Mouse (Mus musculus): ENCODE measurements around the gene Arhgef40. TPM values are rescaled to one million over a fixed set of nuclear protein-coding genes. Genes with fewer than 3 reads are reported as not detected.
A peak's percentile ranks its signal among the peaks of the same experiment; 100 is the strongest.

The Arhgef40 gene
- polyA plus RNA-seq, 1 experiment from 2014 or later, result 70.4 TPM

DNA sequence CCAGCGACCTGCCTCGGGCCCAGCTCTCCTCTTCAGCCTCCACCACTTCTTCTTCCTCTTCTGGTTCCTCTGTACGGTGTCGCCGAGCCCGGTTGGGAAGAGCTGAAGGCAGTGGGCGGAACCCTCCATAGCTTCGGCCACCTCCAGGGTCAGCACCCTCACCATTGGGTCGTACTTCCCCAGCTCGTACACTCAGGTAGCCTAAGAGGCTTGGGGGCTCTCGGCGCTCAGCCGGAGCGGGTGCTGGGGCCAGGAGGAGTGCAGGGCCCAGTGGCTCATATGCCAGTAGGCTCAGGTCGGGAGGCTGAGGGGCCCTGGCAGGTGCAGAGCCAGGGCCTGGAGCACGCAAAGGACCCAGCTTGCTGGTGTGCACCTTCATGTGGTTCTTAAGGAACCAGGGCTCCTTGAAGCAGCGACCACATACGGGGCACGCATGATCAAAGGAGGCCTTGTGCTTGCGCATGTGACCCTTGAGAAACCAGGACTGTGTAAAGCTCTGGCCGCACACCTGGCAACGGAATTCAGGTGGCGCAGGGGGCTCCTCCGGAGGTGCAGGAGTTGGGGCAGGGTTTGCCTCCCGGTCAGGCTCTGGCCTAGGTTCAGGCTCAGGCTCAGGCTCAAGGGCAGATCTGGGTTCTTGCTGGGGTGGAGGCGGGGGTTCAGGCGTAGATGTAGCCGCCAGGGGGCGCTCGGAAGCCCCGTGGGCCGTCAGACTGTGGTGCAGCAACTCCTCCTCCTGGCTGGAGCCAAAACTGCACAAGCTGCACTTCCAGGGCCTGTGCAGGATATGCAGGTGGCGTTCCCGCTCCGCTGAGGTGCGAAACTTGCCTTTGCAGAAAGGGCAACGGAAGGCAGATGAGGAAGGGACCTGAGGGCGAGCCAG lies 24.0 kb downstream of the Arhgef40 start:
- H3K4me2 ChIP-seq (ENCODE audit: low read length), result peak overlapping the region; percentile 53
- 0 out of 2 replicates have a peak overlapping the region, but pooled peaks have one; percentile 17 for H3K27ac ChIP-seq (ENCODE audit: low read length)
- no peaks in the 10 kb centered on the region for H3K9me3 ChIP-seq (ENCODE audit: control insufficient read depth, low read length)
- H3K4me1 ChIP-seq (replicated peaks; ENCODE audit: control insufficient read depth, insufficient read depth, low read length), result peaks cover 75% of the 10 kb centered on the region
- H3K9ac ChIP-seq (replicated peaks; ENCODE audit: low read depth, low read length), result peak overlapping the region; percentile 33; the same call in 1 of the 2 replicates
- WGBS, result 49% methylated on average over 38 of the region's 38 CpGs
- peak; percentile 32 for ATAC-seq
- H3K27me3 ChIP-seq (replicated peaks; ENCODE audit: control insufficient read depth, insufficient read depth, low read length), result no peaks in the 10 kb centered on the region
- peaks cover 18% of the 10 kb centered on the region; the same call in 1 of the 2 replicates for H3K36me3 ChIP-seq (ENCODE audit: control insufficient read depth, insufficient read depth)
- H3K4me3 ChIP-seq (replicated peaks; ENCODE audit: low read length), result peak overlapping the region; percentile 30

DNA sequence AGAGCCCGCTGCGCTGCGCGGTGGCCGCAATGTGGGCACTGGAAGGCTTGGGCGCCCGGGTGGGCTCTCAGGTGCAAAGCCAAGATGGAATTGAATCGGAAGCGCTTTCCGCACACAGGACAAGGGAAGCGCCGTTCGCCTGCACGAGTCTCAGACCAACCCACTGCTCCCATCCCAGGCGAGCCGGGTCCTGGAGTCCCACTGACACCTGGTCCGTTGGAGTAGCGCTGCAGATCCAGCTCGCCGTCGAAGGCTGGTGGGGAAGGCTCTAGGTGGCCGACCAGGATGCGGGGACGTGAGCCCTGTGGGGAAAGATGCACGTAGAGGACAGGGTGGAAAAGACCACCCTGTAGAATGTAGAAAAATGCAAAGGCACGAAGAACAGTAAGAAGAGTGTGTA lies 24.8 kb downstream of the Arhgef40 start:
- Histone ChIP-seq H3K4me1 (replicated peaks; ENCODE audit: control insufficient read depth, insufficient read depth, low read length) (peaks cover 68% of the 10 kb centered on the region), H3K4me3 (replicated peaks; ENCODE audit: low read length) (peak overlapping the region; percentile 30), H3K36me3 (ENCODE audit: control insufficient read depth, insufficient read depth) (peaks cover 18% of the 10 kb centered on the region; the same call in 1 of the 2 replicates), H3K4me2 (ENCODE audit: low read length) (peak overlapping the region; percentile 53), H3K9me3 (ENCODE audit: control insufficient read depth, low read length) (no peaks in the 10 kb centered on the region), H3K27ac (ENCODE audit: low read length) (0 out of 2 replicates have a peak overlapping the region, but pooled peaks have one; percentile 17), H3K27me3 (replicated peaks; ENCODE audit: control insufficient read depth, insufficient read depth, low read length) (no peaks in the 10 kb centered on the region), H3K9ac (replicated peaks; ENCODE audit: low read depth, low read length) (peak overlapping the region; percentile 20; the same call in 1 of the 2 replicates)
- ATAC-seq, result no peak
- WGBS, result 12% methylated on average over 26 of the region's 26 CpGs

DNA sequence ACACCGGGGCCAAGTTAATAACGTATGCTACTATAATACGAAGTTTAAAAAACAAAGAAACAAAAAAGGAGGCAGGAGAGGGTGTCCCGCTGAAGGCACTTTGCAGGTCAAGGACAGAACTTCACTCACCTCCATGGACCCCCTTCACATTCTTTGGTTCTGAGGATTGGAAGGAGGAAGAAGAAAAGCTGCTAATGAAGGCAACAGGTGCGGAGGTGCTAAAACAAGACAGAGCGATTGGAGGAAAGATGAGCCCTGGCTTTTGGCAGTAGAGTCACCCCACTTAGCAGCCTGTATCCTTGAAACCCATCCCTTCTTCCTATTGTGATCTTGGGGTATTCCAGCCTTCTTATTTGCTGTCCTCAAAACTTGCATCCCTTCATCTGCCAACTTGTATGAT lies 25.3 kb downstream of the Arhgef40 start:
- peak overlapping the region; percentile 91; the same call in 1 of the 2 replicates for H3K27ac ChIP-seq (ENCODE audit: low read length)
- no peak for ATAC-seq
- H3K4me2 ChIP-seq (ENCODE audit: low read length), result peak overlapping the region; percentile 53
- H3K36me3 ChIP-seq (ENCODE audit: control insufficient read depth, insufficient read depth), result peaks cover 18% of the 10 kb centered on the region; the same call in 1 of the 2 replicates
- WGBS, result 18% methylated on average over 6 of the region's 6 CpGs
- no peaks in the 10 kb centered on the region for H3K9me3 ChIP-seq (ENCODE audit: control insufficient read depth, low read length)
- H3K27me3 ChIP-seq (replicated peaks; ENCODE audit: control insufficient read depth, insufficient read depth, low read length), result no peaks in the 10 kb centered on the region
- peak overlapping the region; percentile 33 for H3K4me3 ChIP-seq (replicated peaks; ENCODE audit: low read length)
- peak overlapping the region; percentile 57; the same call in 1 of the 2 replicates for H3K9ac ChIP-seq (replicated peaks; ENCODE audit: low read depth, low read length)
- H3K4me1 ChIP-seq (replicated peaks; ENCODE audit: control insufficient read depth, insufficient read depth, low read length), result peaks cover 63% of the 10 kb centered on the region

DNA sequence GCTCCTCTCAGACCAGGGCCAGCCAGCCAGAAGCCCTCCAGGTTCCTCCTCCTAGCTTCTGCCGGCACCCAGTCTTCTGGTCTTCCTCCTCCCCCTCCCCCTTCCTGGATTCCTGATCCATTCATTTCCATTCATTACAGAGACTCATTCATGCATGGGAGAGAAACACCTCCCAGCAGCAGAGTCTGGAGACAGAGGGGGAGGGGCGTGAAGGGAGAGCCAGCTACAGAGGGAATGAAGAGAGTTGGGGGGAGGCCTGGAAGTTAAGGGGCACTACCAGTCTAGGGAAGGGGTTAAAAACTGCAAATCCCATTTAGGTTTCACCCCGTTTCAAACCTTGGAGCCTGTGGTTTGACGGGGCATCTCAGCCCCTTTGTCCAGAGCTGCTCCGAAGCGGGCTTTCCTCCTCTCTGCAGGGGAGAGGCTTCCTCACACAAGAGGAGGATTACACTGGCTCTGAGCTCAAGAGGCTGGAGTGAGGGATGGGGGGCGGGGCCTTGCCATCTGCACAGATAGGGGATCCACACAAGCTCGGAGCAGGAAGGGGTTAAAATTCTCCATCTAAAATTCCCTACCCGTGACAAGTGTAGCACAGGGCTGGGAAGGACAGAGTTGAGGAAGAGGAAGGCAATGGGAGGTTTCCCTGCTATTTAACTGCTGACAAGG lies 26.1 kb downstream of the Arhgef40 start:
- peak overlapping the region; percentile 53 for H3K4me2 ChIP-seq (ENCODE audit: low read length)
- H3K27ac ChIP-seq (ENCODE audit: low read length), result peak overlapping the region; percentile 91
- peak; percentile 71 for ATAC-seq
- no peaks in the 10 kb centered on the region for H3K27me3 ChIP-seq (replicated peaks; ENCODE audit: control insufficient read depth, insufficient read depth, low read length)
- peaks cover 62% of the 10 kb centered on the region for H3K4me1 ChIP-seq (replicated peaks; ENCODE audit: control insufficient read depth, insufficient read depth, low read length)
- H3K36me3 ChIP-seq (ENCODE audit: control insufficient read depth, insufficient read depth), result peaks cover 14% of the 10 kb centered on the region; the same call in 1 of the 2 replicates
- WGBS, result 0% methylated on average over 9 of the region's 9 CpGs
- peak overlapping the region; percentile 33 for H3K4me3 ChIP-seq (replicated peaks; ENCODE audit: low read length)
- peak overlapping the region; percentile 57 for H3K9ac ChIP-seq (replicated peaks; ENCODE audit: low read depth, low read length)
- H3K9me3 ChIP-seq (ENCODE audit: control insufficient read depth, low read length), result no peaks in the 10 kb centered on the region

DNA sequence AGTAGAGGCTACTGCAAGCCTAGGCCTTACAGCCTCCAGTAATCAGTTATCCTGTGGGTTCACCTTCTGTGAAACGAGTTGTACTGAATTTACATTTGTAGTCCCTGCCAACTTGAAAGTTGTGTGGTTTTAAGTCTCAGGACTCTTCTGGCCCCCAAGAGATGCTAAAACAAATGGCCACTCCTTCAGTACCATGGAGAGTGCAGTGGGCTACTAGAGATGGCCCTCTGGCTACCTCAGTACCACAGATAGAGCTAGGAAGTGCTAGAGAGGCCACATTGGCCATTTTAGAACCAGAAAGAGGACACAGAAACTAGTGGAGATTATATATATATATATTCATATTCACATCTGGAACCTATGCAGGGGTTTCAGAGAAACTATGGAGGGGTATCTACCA lies 27.2 kb downstream of the Arhgef40 start:
- Histone ChIP-seq H3K9ac (replicated peaks; ENCODE audit: low read depth, low read length) (no peak overlapping the region), H3K36me3 (ENCODE audit: control insufficient read depth, insufficient read depth) (peaks cover 10% of the 10 kb centered on the region; the same call in 1 of the 2 replicates), H3K27me3 (replicated peaks; ENCODE audit: control insufficient read depth, insufficient read depth, low read length) (no peaks in the 10 kb centered on the region), H3K4me2 (ENCODE audit: low read length) (no peak overlapping the region), H3K4me1 (replicated peaks; ENCODE audit: control insufficient read depth, insufficient read depth, low read length) (peaks cover 66% of the 10 kb centered on the region), H3K9me3 (ENCODE audit: control insufficient read depth, low read length) (no peaks in the 10 kb centered on the region), H3K4me3 (replicated peaks; ENCODE audit: low read length) (no peak overlapping the region), H3K27ac (ENCODE audit: low read length) (0 out of 2 replicates have a peak overlapping the region, but pooled peaks have one; percentile 42)
- 13% methylated on average over 1 of the region's 1 CpGs for WGBS
- no peak for ATAC-seq

DNA sequence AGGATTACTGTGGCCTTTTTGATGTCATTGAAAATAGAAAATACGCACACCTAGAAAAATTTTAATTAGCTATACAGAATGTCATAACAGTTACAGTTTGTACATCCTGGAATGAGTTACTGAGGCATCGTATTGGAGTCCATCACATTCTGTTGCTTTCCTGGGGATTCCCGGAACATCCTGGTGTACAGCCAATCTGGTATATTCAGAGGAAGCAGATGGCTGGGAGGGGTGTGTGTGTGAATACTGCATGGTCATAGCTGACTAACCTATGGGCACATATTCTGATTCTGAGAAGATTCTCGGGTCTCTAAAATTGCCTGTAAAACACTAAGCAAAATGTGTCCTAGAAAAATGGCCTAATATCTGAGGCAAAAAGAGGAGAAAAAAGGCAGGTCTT lies 27.6 kb downstream of the Arhgef40 start:
- Histone ChIP-seq H3K27me3 (replicated peaks; ENCODE audit: control insufficient read depth, insufficient read depth, low read length) (no peaks in the 10 kb centered on the region), H3K9ac (replicated peaks; ENCODE audit: low read depth, low read length) (no peak overlapping the region), H3K4me2 (ENCODE audit: low read length) (peak overlapping the region; percentile 55), H3K36me3 (ENCODE audit: control insufficient read depth, insufficient read depth) (peaks cover 6% of the 10 kb centered on the region; the same call in 1 of the 2 replicates), H3K4me3 (replicated peaks; ENCODE audit: low read length) (no peak overlapping the region), H3K4me1 (replicated peaks; ENCODE audit: control insufficient read depth, insufficient read depth, low read length) (peaks cover 66% of the 10 kb centered on the region), H3K27ac (ENCODE audit: low read length) (peak overlapping the region; percentile 92), H3K9me3 (ENCODE audit: control insufficient read depth, low read length) (no peaks in the 10 kb centered on the region)
- WGBS, result 40% methylated on average over 4 of the region's 4 CpGs
- no peak for ATAC-seq

DNA sequence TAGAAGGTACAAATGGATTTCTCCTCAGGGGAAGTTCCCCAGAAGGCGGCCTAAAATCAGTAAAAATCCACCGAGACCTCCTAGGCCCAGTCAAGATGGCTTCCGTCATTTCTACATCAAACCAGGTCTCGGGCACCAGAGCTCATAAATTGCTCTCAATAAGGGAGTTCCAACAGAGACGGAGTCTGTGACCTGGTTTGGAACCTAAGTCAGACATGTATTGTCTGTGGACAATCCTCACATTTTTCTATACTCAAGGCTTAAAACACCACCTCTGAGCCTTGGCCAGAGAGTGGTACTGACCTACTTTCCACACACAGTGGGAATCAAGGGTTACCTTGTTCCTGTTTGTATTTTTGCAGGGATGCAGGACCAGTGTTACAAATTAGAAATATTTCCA lies 28.0 kb downstream of the Arhgef40 start:
- peak overlapping the region; percentile 55 for H3K4me2 ChIP-seq (ENCODE audit: low read length)
- ATAC-seq, result no peak
- no peaks in the 10 kb centered on the region for H3K27me3 ChIP-seq (replicated peaks; ENCODE audit: control insufficient read depth, insufficient read depth, low read length)
- H3K4me3 ChIP-seq (replicated peaks; ENCODE audit: low read length), result peak overlapping the region; percentile 60
- no peaks in the 10 kb centered on the region for H3K9me3 ChIP-seq (ENCODE audit: control insufficient read depth, low read length)
- H3K27ac ChIP-seq (ENCODE audit: low read length), result peak overlapping the region; percentile 92
- 35% methylated on average over 5 of the region's 5 CpGs for WGBS
- H3K36me3 ChIP-seq (ENCODE audit: control insufficient read depth, insufficient read depth), result 0 out of 2 replicates have a peak, but pooled peaks cover 3% of the 10 kb centered on the region
- peak overlapping the region; percentile 83; the same call in 1 of the 2 replicates for H3K9ac ChIP-seq (replicated peaks; ENCODE audit: low read depth, low read length)
- peaks cover 66% of the 10 kb centered on the region for H3K4me1 ChIP-seq (replicated peaks; ENCODE audit: control insufficient read depth, insufficient read depth, low read length)

DNA sequence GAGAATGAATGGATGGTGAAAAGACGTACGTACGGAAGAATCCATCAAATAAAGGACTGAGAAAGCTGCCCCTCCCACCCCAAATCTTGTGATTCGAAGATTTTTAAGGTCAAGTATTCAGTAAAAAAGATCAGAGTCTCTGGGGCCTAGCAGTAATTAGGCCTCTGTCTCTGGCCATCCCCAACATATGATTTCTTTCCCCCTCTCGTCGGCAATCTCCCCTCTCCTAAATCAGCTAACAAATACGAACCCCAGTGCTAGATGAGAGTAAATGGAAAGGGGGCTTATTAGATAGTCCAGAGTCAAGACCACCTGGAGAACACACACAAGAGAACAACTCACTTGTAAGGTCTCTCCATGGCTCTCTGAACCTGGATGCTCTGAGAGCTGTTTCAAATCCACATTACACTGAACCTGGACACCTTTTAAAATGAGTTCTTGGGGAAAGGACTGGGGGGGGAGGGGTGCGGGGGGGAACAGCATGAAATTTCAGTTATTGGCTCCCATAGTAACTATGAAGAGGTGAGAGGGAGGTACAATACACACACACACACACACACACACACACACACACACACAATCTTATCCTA lies 28.6 kb downstream of the Arhgef40 start:
- H3K4me1 ChIP-seq (replicated peaks; ENCODE audit: control insufficient read depth, insufficient read depth, low read length), result peaks cover 64% of the 10 kb centered on the region

More for the DNA sequence above, 28.6 kb downstream of the Arhgef40 start:
- 0 out of 2 replicates have a peak, but pooled peaks cover 3% of the 10 kb centered on the region for H3K36me3 ChIP-seq (ENCODE audit: control insufficient read depth, insufficient read depth)
- H3K9me3 ChIP-seq (ENCODE audit: control insufficient read depth, low read length), result no peaks in the 10 kb centered on the region
- H3K9ac ChIP-seq (replicated peaks; ENCODE audit: low read depth, low read length), result peak overlapping the region; percentile 83
- H3K27ac ChIP-seq (ENCODE audit: low read length), result peak overlapping the region; percentile 92
- H3K4me2 ChIP-seq (ENCODE audit: low read length), result peak overlapping the region; percentile 55
- peak overlapping the region; percentile 60 for H3K4me3 ChIP-seq (replicated peaks; ENCODE audit: low read length)
- ATAC-seq, result no peak
- WGBS, result 9% methylated on average over 8 of the region's 8 CpGs
- H3K27me3 ChIP-seq (replicated peaks; ENCODE audit: control insufficient read depth, insufficient read depth, low read length), result no peaks in the 10 kb centered on the region

Measured in forebrain, embryonic 16.5 days (tissue).